Mouse (Mus musculus): ENCODE results near the gene Dynll1. TPM values are rescaled to one million over a fixed set of nuclear protein-coding genes. Genes with fewer than 3 reads are reported as not detected.

Dynll1 gene
- polyA plus RNA-seq, 1 experiment: 399 TPM

- TF ChIP-seq GATA1 (IDR thresholded peaks at IDR 0.05; ENCODE audit: low read length): no peak
Observed at GRCm38 (mm10) chr5:115261141-115261540, 39.7 kb downstream of the Dynll1 start.

GRCm38 (mm10) chr5:115260356-115260755 lies 40.4 kb downstream of the Dynll1 start:
- TF ChIP-seq GATA1 (IDR thresholded peaks at IDR 0.05; ENCODE audit: low read length): no peak

- TF ChIP-seq GATA1 (IDR thresholded peaks at IDR 0.05; ENCODE audit: low read length): no peak
Observed at GRCm38 (mm10) chr5:115256909-115257546, 43.8 kb downstream of the Dynll1 start.

GRCm38 (mm10) chr5:115255472-115255871 lies 45.3 kb downstream of the Dynll1 start:
- TF ChIP-seq GATA1 (IDR thresholded peaks at IDR 0.05; ENCODE audit: low read length): no peak

Other genes starting within 250 kb of the Dynll1 start
- not detected in 2 replicates for gene Gm10401, start 202.7 kb downstream of the Dynll1 start, polyA plus RNA-seq (2012)
- gene Acads, start 181.7 kb downstream of the Dynll1 start, polyA plus RNA-seq (2012): 67.5 and 69.2 TPM in 2 replicates
- gene Unc119b, start 166.0 kb downstream of the Dynll1 start, polyA plus RNA-seq (2012): 37.8 and 47.6 TPM in 2 replicates
- 61.4 and 64.0 TPM in 2 replicates for gene Mlec, start 142.8 kb downstream of the Dynll1 start, polyA plus RNA-seq (2012)
- not detected in 2 replicates for gene Cabp1, start 106.6 kb downstream of the Dynll1 start, polyA plus RNA-seq (2012)
- gene Pop5, start 65.2 kb downstream of the Dynll1 start, polyA plus RNA-seq (2012): 24.1 and 32.1 TPM in 2 replicates
- gene Rnf10, start 28.1 kb downstream of the Dynll1 start, polyA plus RNA-seq (2012): 270 and 383 TPM in 2 replicates
- 23.8 and 27.3 TPM in 2 replicates for gene Coq5, start 21.3 kb downstream of the Dynll1 start, polyA plus RNA-seq (2012)
- 146 and 183 TPM in 2 replicates for gene Srsf9, start 26.2 kb upstream of the Dynll1 start, polyA plus RNA-seq (2012)
- 16.0 and 21.8 TPM in 2 replicates for gene Gatc, start 40.2 kb upstream of the Dynll1 start, polyA plus RNA-seq (2012)
- 3.4 and 10.5 TPM in 2 replicates for gene Triap1, start 40.2 kb upstream of the Dynll1 start, polyA plus RNA-seq (2012)
- 2,043 and 2,441 TPM in 2 replicates for gene Cox6a1, start 48.0 kb upstream of the Dynll1 start, polyA plus RNA-seq (2012)
- 2.4 TPM in 2 replicates for gene Msi1, start 128.6 kb upstream of the Dynll1 start, polyA plus RNA-seq (2012)
- gene Pla2g1b, start 165.3 kb upstream of the Dynll1 start, polyA plus RNA-seq (2012): not detected in 2 replicates
- gene Sirt4, start 183.7 kb upstream of the Dynll1 start, polyA plus RNA-seq (2012): 6.3 and 9.5 TPM in 2 replicates
- 44.1 and 45.2 TPM in 2 replicates for gene Pxn, start 205.7 kb upstream of the Dynll1 start, polyA plus RNA-seq (2012)